Mouse (Mus musculus) forebrain, embryonic 11.5 days (tissue): ENCODE measurements around the gene Bicdl1. TPM values are rescaled to one million over a fixed set of nuclear protein-coding genes. Genes with fewer than 3 reads are reported as not detected.

Experiments
- ATAC-seq: fragments of 200-750 bp; cut with Nextera tagmentation; replicated peaks from 2 replicates; pipeline ENCODE4 v1.8.0; 2017; ENCODE audit warnings: moderate TSS enrichment; ENCODE audit not compliant: low FRiP score
- DNase-seq: peaks from one replicate; pipeline ENCODE4 v3.0.0-alpha.2; 2017; ENCODE audit warnings: low spot score
- H3K27ac ChIP-seq: fragments of 300-500 bp; sonication (generic); 2 replicates; pipeline ENCODE4 v1.5.1; 2014; ENCODE audit warnings: low read depth, low read length
- H3K27me3 ChIP-seq: fragments of 300-500 bp; sonication (generic); 2 replicates; pipeline ENCODE4 v1.6.1; 2014; ENCODE audit warnings: mild to moderate bottlenecking, low read length, mixed read lengths; ENCODE audit not compliant: control insufficient read depth, insufficient read depth
- H3K36me3 ChIP-seq: fragments of 300-500 bp; sonication (generic); 2 replicates; pipeline ENCODE4 v1.6.1; 2014; ENCODE audit warnings: mild to moderate bottlenecking, low read length, moderate library complexity, mixed read lengths; ENCODE audit not compliant: control insufficient read depth, insufficient read depth
- H3K4me1 ChIP-seq: fragments of 300-500 bp; sonication (generic); replicated peaks from 2 replicates; pipeline ENCODE4 v1.6.1; 2014; ENCODE audit warnings: low read length, mixed read lengths; ENCODE audit not compliant: control insufficient read depth, insufficient read depth
- H3K4me2 ChIP-seq: fragments of 300-500 bp; sonication (generic); 2 replicates; pipeline ENCODE4 v1.6.1; 2014; ENCODE audit warnings: low read depth, mild to moderate bottlenecking, low read length, moderate library complexity, mixed read lengths; ENCODE audit not compliant: severe bottlenecking
- H3K4me3 ChIP-seq: fragments of 300-500 bp; sonication (generic); 2 replicates; pipeline ENCODE4 v1.5.1; 2014; ENCODE audit warnings: low read depth, low read length
- H3K9ac ChIP-seq: fragments of 300-500 bp; sonication (generic); 2 replicates; pipeline ENCODE4 v1.6.1; 2014; ENCODE audit warnings: low read length
- H3K9me3 ChIP-seq: fragments of 300-500 bp; sonication (generic); 2 replicates; pipeline ENCODE4 v1.6.1; 2016; ENCODE audit warnings: low read length, mixed read lengths; ENCODE audit not compliant: control insufficient read depth
- WGBS: fragments of 180-500 bp; shearing (Covaris S2); extraction: QIAGEN DNeasy Blood & Tissue Kit; methylation state at CpG from one replicate; pipeline ENCODE4 v1.1.7; 2014; 5-methylcytosine and 5-hydroxymethylcytosine counted together
- polyA plus RNA-seq: library from polyadenylated mRNA; unstranded; fragments of >200 nt; fragmentation: Nextera tagmentation; extraction: Ambion mirVana; gene quantifications from 2 replicates; pipeline ENCODE4 v1.2.1, GENCODE M21; 2014

Gene Bicdl1
- polyA plus RNA-seq, 1 experiment from 2014 or later: 11.1 TPM

- Histone ChIP-seq H3K9ac (no peak overlapping the region), H3K27ac (no peak overlapping the region), H3K9me3 (no peaks in the 10 kb centered on the region), H3K36me3 (no peaks in the 10 kb centered on the region), H3K4me2 (no peak overlapping the region), H3K4me1 (no peaks in the 10 kb centered on the region), H3K27me3 (no peaks in the 10 kb centered on the region), H3K4me3 (no peak overlapping the region)
- ATAC-seq (no peak), DNase-seq (no peak)
- WGBS: 88% methylated on average over 21 of the region's 21 CpGs
Observed at GRCm38 (mm10) chr5:115722188-115722959, 9.0 kb downstream of the Bicdl1 start.

DNA sequence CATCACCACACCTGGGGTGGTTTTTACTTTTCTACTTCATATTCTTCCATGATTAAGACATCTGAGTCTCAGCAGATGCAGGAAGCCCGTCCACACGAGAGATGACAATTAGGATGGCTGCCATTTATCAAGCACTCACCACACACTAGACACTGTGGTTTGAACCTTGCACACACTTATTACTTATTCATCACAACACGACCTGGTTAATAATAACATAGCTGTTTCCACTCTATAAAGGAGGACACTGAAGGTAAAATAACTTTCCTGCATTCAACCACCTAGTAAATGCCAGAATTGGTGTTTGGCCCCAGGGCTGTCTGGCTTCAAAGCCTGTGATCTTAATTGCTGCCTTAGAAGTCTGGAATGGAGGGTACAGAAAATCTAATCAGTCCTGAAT is 10.7 kb downstream of the Bicdl1 start:
- no peaks in the 10 kb centered on the region for H3K27me3 ChIP-seq
- DNase-seq (no peak), ATAC-seq (no peak)
- H3K4me1 ChIP-seq: no peaks in the 10 kb centered on the region
- H3K36me3 ChIP-seq: no peaks in the 10 kb centered on the region
- WGBS: 68% methylated on average over 3 of the region's 3 CpGs
- no peaks in the 10 kb centered on the region for H3K9me3 ChIP-seq
- H3K9ac ChIP-seq: no peak overlapping the region
- H3K27ac ChIP-seq: no peak overlapping the region
- no peak overlapping the region for H3K4me3 ChIP-seq
- H3K4me2 ChIP-seq: no peak overlapping the region

DNA sequence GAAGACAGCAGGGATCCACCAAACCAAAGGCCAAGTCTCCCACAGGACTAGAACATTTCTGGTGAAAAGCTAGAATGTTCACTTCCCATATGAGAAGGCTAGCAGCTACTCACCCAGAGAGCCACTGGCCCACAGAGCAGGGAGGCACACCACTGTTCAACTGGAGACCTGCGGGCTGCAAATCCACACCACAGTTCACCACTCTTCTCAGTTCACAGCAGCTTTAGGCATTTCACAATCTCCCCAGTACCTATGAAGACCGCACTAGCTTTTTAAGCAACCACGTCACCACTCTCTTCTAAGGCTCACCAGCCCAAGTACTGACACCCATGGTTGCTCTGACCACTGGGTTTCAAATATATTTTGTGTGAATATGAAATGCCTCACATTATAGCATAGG is 13.7 kb downstream of the Bicdl1 start:
- H3K4me3 ChIP-seq: no peak overlapping the region
- no peak overlapping the region for H3K4me2 ChIP-seq
- H3K9ac ChIP-seq: no peak overlapping the region
- whole genome bisulfite sequencing: 93% methylated on average over 3 of the region's 3 CpGs
- H3K27me3 ChIP-seq: no peaks in the 10 kb centered on the region
- H3K27ac ChIP-seq: no peak overlapping the region
- no peaks in the 10 kb centered on the region for H3K4me1 ChIP-seq
- H3K36me3 ChIP-seq: no peaks in the 10 kb centered on the region
- DNase-seq: no peak
- no peak for ATAC-seq
- no peaks in the 10 kb centered on the region for H3K9me3 ChIP-seq

- WGBS: 93% methylated on average over 3 of the region's 3 CpGs
Observed at GRCm38 (mm10) chr5:115717106-115717505, 14.3 kb downstream of the Bicdl1 start.

DNA sequence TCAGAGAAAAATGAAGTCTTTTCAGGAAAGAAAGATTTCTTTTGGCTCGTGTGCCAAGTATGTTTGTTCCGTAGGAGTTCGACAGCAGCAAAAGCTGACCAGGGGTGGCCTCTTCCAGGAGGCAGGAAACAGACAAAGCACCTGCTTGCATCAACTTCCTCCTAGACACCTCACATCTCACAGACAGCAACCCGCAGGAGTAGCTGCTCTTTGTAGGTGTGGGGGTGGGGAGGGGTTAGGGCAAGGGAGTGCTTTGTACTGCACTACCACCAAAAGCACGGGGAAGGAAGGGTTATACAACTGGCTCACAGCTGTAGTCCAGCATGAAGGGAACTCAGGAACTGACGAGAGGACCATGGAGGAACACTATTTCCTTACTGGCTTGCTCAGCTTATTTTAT is 15.0 kb downstream of the Bicdl1 start:
- H3K4me3 ChIP-seq: no peak overlapping the region
- no peaks in the 10 kb centered on the region for H3K27me3 ChIP-seq
- ATAC-seq: no peak
- no peaks in the 10 kb centered on the region for H3K9me3 ChIP-seq
- H3K27ac ChIP-seq: no peak overlapping the region
- DNase-seq: no peak
- no peaks in the 10 kb centered on the region; the same call in 1 of the 2 replicates for H3K4me1 ChIP-seq
- H3K36me3 ChIP-seq: no peaks in the 10 kb centered on the region
- H3K4me2 ChIP-seq: no peak overlapping the region
- H3K9ac ChIP-seq: no peak overlapping the region
- WGBS: 83% methylated on average over 6 of the region's 6 CpGs

More at GRCm38 (mm10) chr5:115717106-115717505, 14.3 kb downstream of the Bicdl1 start:
- no peak for ATAC-seq
- Histone ChIP-seq H3K9ac (no peak overlapping the region), H3K4me2 (no peak overlapping the region), H3K27ac (no peak overlapping the region), H3K36me3 (no peaks in the 10 kb centered on the region), H3K9me3 (no peaks in the 10 kb centered on the region), H3K4me3 (no peak overlapping the region), H3K27me3 (no peaks in the 10 kb centered on the region), H3K4me1 (no peaks in the 10 kb centered on the region)
- no peak for DNase-seq

DNA sequence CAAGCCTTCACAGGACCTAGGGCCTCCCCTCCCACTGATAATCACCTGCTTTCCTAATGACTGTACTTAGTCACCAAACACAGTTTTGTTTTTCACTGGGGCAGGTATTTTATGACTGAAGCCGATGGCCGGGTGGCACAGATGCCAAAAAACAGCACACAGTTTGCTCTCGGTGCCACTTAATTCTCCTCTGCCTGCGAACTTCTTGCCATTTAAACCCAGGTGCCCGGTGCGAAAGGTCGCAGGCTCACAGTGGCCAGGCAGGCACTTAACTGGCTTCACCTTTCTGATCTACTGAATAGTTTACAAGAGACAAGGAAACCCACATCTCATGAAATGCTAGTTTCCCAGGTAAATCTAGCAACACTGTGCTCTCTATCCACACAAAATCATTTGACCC is 16.7 kb downstream of the Bicdl1 start:
- H3K27ac ChIP-seq: no peak overlapping the region
- H3K4me1 ChIP-seq: no peaks in the 10 kb centered on the region; the same call in 1 of the 2 replicates
- no peak overlapping the region for H3K9ac ChIP-seq
- no peaks in the 10 kb centered on the region for H3K27me3 ChIP-seq
- 93% methylated on average over 7 of the region's 7 CpGs for WGBS
- no peak for ATAC-seq
- H3K4me3 ChIP-seq: no peak overlapping the region
- H3K4me2 ChIP-seq: no peak overlapping the region
- H3K9me3 ChIP-seq: no peaks in the 10 kb centered on the region
- H3K36me3 ChIP-seq: no peaks in the 10 kb centered on the region
- no peak for DNase-seq

DNA sequence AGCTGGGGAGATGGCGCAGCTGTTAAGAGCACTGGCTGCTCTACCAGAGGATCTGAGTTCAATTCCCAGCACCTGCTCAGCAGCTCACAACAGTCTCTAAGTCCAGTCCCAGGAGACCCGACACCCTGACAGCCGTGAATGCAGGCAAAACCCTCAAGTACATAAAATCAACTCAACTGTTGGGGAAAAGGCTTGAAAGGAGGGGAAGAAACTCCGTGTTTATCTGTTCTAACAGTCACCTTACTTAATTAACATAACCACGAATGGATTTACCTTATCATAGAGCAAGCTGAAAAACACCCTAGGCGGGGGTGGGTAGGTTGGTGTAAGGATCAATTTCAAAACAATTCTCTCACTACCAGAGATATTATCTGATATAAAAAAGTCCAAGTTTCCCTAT is 18.9 kb downstream of the Bicdl1 start:
- H3K27ac ChIP-seq: no peak overlapping the region
- 71% methylated on average over 6 of the region's 6 CpGs for WGBS
- no peaks in the 10 kb centered on the region for H3K27me3 ChIP-seq
- no peaks in the 10 kb centered on the region; the same call in 1 of the 2 replicates for H3K4me1 ChIP-seq
- H3K9ac ChIP-seq: no peak overlapping the region
- ATAC-seq (no peak), DNase-seq (no peak)
- H3K9me3 ChIP-seq: no peaks in the 10 kb centered on the region
- no peak overlapping the region for H3K4me3 ChIP-seq
- H3K36me3 ChIP-seq: no peaks in the 10 kb centered on the region
- no peak overlapping the region for H3K4me2 ChIP-seq

- H3K4me1 ChIP-seq: no peaks in the 10 kb centered on the region; the same call in 1 of the 2 replicates
- DNase-seq: no peak
- no peak for ATAC-seq
- H3K4me2 ChIP-seq: no peak overlapping the region
- 71% methylated on average over 11 of the region's 11 CpGs for WGBS
- H3K27me3 ChIP-seq: no peaks in the 10 kb centered on the region
- no peak overlapping the region for H3K27ac ChIP-seq
- H3K4me3 ChIP-seq: no peak overlapping the region
- H3K9ac ChIP-seq: no peak overlapping the region
- no peaks in the 10 kb centered on the region for H3K9me3 ChIP-seq
- no peaks in the 10 kb centered on the region for H3K36me3 ChIP-seq
Observed at GRCm38 (mm10) chr5:115711636-115712419, 19.6 kb downstream of the Bicdl1 start.
